Mouse (Mus musculus): ENCODE results near the gene Dnajc15. TPM values are rescaled to one million over a fixed set of nuclear protein-coding genes. Genes with fewer than 3 reads are reported as not detected.

The Dnajc15 gene
- polyA plus RNA-seq, 1 experiment from 2014 or later, result 84.6 TPM

DNA sequence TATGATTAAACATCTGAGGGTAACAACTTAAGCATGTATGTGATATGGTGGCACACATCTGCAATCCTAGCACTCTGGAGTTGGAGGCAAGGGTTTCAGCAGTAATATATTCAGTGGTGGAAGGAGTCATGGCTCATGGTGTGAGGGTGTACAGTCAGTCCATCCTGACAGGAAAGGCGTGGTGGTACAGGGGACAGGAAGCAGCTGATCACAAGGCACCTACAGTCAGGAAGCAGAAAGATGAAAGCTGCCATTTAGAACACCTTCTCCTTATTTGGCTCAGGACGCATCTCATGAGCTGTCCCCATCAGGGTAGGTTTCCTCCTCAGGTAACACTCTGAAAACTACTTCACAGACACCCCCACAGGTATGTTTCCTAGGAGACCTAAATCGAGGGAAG is 4.0 kb downstream of the Dnajc15 start:
- no peak overlapping the region for H3K4me3 ChIP-seq (replicated peaks; ENCODE audit: low read length)
- H3K4me1 ChIP-seq (ENCODE audit: control insufficient read depth, insufficient read depth, low read length), result no peaks in the 10 kb centered on the region; the same call in 1 of the 2 replicates
- H3K36me3 ChIP-seq (ENCODE audit: control insufficient read depth, insufficient read depth, low read length), result no peaks in the 10 kb centered on the region
- ATAC-seq (ENCODE audit: insufficient read depth, low FRiP score), result no peak
- H3K27ac ChIP-seq (ENCODE audit: low read length), result no peak overlapping the region
- no peaks in the 10 kb centered on the region for H3K9me3 ChIP-seq (replicated peaks; ENCODE audit: control insufficient read depth, low read length)
- H3K9ac ChIP-seq (ENCODE audit: low read length), result no peak overlapping the region
- H3K27me3 ChIP-seq (ENCODE audit: control insufficient read depth, insufficient read depth, low read length), result no peaks in the 10 kb centered on the region
- WGBS, result 84% methylated on average over 3 of the region's 3 CpGs
- H3K4me2 ChIP-seq (ENCODE audit: low read depth, low read length), result no peak overlapping the region

DNA sequence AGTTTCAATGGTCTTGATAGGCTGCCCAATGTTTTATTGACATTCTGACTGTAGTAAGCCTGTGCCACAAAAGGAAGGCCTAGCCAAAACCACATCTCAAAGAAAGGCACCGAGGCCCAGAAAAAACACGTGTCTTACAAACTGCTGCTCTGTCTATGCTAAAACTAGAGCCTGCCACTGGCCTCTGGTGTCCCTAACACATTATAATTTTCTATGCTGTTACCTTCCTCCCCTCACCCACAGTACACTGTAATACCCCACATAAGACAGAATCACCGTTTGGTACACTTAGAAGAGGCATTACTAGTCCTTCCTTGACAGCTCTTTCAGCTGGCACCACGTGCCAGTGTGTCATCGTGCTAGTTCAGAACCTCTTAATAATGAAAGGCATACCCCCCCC is 7.3 kb downstream of the Dnajc15 start:
- Histone ChIP-seq H3K9me3 (replicated peaks; ENCODE audit: control insufficient read depth, low read length) (no peaks in the 10 kb centered on the region), H3K4me2 (ENCODE audit: low read depth, low read length) (no peak overlapping the region), H3K27me3 (ENCODE audit: control insufficient read depth, insufficient read depth, low read length) (no peaks in the 10 kb centered on the region), H3K36me3 (ENCODE audit: control insufficient read depth, insufficient read depth, low read length) (no peaks in the 10 kb centered on the region), H3K4me1 (ENCODE audit: control insufficient read depth, insufficient read depth, low read length) (no peaks in the 10 kb centered on the region), H3K9ac (ENCODE audit: low read length) (no peak overlapping the region), H3K4me3 (replicated peaks; ENCODE audit: low read length) (no peak overlapping the region), H3K27ac (ENCODE audit: low read length) (no peak overlapping the region)
- no peak for ATAC-seq (ENCODE audit: insufficient read depth, low FRiP score)
- WGBS, result 84% methylated on average over 5 of the region's 5 CpGs

DNA sequence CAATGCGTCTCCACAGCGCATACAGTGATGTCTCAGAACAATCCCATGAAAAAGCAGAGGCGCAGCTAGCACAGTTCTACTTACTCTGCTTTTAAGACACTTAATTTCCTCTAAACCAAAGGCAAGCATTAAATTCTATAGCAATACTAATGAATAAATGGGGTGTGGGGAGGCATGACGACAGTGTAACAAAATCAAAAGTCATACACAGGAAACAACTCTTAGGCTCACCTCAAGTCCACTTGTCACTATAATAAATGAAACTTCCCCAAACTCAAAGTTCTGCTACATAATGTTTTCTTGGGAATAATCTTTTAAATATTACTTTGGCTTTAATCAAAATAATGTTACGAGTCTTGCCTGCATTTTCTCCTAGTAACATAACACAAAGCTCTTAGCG is 10.4 kb downstream of the Dnajc15 start:
- Histone ChIP-seq H3K9me3 (replicated peaks; ENCODE audit: control insufficient read depth, low read length) (no peaks in the 10 kb centered on the region), H3K4me3 (replicated peaks; ENCODE audit: low read length) (no peak overlapping the region), H3K4me2 (ENCODE audit: low read depth, low read length) (no peak overlapping the region), H3K27me3 (ENCODE audit: control insufficient read depth, insufficient read depth, low read length) (no peaks in the 10 kb centered on the region), H3K9ac (ENCODE audit: low read length) (no peak overlapping the region), H3K36me3 (ENCODE audit: control insufficient read depth, insufficient read depth, low read length) (no peaks in the 10 kb centered on the region), H3K27ac (ENCODE audit: low read length) (no peak overlapping the region), H3K4me1 (ENCODE audit: control insufficient read depth, insufficient read depth, low read length) (no peaks in the 10 kb centered on the region)
- WGBS, result 81% methylated on average over 6 of the region's 6 CpGs
- ATAC-seq (ENCODE audit: insufficient read depth, low FRiP score), result no peak

DNA sequence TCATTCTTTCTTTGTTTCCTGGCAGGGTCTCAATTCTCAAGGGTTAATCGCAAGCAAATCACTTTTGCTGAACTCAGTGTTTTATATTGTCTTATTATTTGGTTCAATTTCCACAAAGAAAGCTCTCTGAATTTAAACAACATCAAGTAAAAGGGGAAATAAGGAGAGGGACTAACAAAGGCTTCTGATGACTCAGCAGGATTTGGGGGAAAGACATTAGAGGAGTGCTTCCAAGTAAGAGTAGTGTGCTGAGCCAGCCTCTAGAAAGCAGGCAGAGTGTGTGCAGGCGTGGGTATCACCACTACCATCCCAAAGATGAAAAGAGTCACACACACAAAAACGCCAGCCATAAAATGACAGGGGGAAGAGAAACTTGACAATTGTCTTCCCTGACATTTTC is 10.9 kb downstream of the Dnajc15 start:
- Histone ChIP-seq H3K4me1 (ENCODE audit: control insufficient read depth, insufficient read depth, low read length) (no peaks in the 10 kb centered on the region), H3K27ac (ENCODE audit: low read length) (no peak overlapping the region), H3K4me3 (replicated peaks; ENCODE audit: low read length) (no peak overlapping the region), H3K27me3 (ENCODE audit: control insufficient read depth, insufficient read depth, low read length) (no peaks in the 10 kb centered on the region), H3K9ac (ENCODE audit: low read length) (no peak overlapping the region), H3K36me3 (ENCODE audit: control insufficient read depth, insufficient read depth, low read length) (no peaks in the 10 kb centered on the region), H3K4me2 (ENCODE audit: low read depth, low read length) (no peak overlapping the region), H3K9me3 (replicated peaks; ENCODE audit: control insufficient read depth, low read length) (no peaks in the 10 kb centered on the region)
- WGBS, result 65% methylated on average over 3 of the region's 3 CpGs
- ATAC-seq (ENCODE audit: insufficient read depth, low FRiP score), result no peak

DNA sequence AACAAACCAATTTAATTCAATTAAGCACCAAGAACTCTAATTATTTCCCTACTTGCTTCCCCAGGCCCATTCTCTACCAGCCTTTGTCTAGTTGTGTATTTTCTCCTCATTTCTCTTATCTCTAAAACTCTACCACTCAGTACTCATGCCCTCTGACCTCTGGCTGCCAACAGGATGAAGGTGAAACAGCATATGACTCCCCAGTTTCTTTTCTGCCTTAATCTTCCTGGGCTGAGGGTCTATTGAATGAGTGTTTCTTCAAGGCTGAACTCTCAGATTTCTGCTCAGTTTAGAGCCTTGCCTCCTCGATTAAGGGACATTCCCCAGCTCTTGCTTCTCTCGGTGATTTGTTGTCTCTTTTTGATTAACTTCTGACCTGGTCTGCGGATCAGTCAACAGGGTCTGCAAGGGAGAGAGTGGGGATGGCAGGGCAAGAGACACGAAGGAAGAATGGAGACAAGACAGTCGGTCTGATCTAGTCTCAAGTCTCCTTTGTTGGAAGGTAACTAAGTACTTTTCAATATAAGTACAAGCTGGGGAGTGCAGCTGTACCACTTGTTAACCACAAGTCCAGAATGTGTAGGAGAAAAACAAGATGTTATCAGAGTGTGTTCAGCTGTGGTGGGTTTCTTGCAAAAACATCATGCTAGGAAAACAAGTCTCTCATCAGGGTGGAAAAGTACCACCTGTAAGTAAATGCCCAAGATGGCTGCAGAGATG is 13.9 kb downstream of the Dnajc15 start:
- no peak overlapping the region for H3K4me3 ChIP-seq (replicated peaks; ENCODE audit: low read length)
- H3K4me1 ChIP-seq (ENCODE audit: control insufficient read depth, insufficient read depth, low read length), result no peaks in the 10 kb centered on the region
- ATAC-seq (ENCODE audit: insufficient read depth, low FRiP score), result no peak
- H3K4me2 ChIP-seq (ENCODE audit: low read depth, low read length), result no peak overlapping the region
- WGBS, result 41% methylated on average over 5 of the region's 5 CpGs
- no peak overlapping the region for H3K27ac ChIP-seq (ENCODE audit: low read length)
- H3K9ac ChIP-seq (ENCODE audit: low read length), result no peak overlapping the region
- H3K9me3 ChIP-seq (replicated peaks; ENCODE audit: control insufficient read depth, low read length), result no peaks in the 10 kb centered on the region
- no peaks in the 10 kb centered on the region for H3K36me3 ChIP-seq (ENCODE audit: control insufficient read depth, insufficient read depth, low read length)
- H3K27me3 ChIP-seq (ENCODE audit: control insufficient read depth, insufficient read depth, low read length), result no peaks in the 10 kb centered on the region

DNA sequence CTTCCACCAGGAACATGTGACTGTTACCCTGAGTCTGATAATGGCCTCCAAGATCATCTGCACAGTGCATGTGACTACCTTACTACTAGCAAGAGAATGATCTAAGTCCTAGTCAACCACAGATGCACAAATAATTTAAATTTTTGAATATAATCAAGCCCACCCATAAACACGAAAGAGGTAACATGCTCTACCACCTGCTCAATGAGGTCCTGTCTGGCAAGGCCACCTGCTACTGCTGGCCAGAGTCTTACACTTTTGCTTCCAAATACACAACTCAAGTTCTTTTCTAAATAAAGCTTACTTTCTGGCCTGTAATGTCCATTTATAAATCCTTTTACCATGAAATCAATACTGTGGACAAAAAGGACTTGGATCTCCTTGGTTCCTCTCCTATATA is 15.0 kb downstream of the Dnajc15 start:
- Histone ChIP-seq H3K4me2 (ENCODE audit: low read depth, low read length) (no peak overlapping the region), H3K9ac (ENCODE audit: low read length) (no peak overlapping the region), H3K27ac (ENCODE audit: low read length) (no peak overlapping the region), H3K9me3 (replicated peaks; ENCODE audit: control insufficient read depth, low read length) (no peaks in the 10 kb centered on the region), H3K4me3 (replicated peaks; ENCODE audit: low read length) (no peak overlapping the region), H3K27me3 (ENCODE audit: control insufficient read depth, insufficient read depth, low read length) (no peaks in the 10 kb centered on the region), H3K36me3 (ENCODE audit: control insufficient read depth, insufficient read depth, low read length) (no peaks in the 10 kb centered on the region), H3K4me1 (ENCODE audit: control insufficient read depth, insufficient read depth, low read length) (no peaks in the 10 kb centered on the region)
- no peak for ATAC-seq (ENCODE audit: insufficient read depth, low FRiP score)
- WGBS, result 78% methylated on average over 1 of the region's 1 CpGs

DNA sequence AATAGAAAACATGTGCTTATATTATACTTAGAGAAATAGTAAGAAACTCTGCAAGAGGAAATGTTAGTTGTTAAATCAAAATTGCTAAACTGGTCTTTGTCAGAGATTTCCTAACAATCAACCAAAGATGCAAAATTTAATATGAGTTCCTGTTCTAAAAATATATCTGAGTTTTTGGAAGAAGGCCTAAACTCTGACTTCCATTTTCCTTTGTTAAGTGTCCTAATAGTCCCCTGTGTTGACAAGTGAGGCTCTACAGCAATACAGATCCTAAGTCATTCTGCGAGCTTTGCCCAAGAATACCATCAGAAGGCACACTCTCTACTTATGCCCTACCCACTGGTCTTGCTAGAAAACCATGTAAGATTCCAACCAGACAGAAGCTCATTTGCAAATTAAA is 21.0 kb downstream of the Dnajc15 start:
- H3K9ac ChIP-seq (ENCODE audit: low read length), result no peak overlapping the region
- H3K27ac ChIP-seq (ENCODE audit: low read length), result no peak overlapping the region
- no peaks in the 10 kb centered on the region for H3K27me3 ChIP-seq (ENCODE audit: control insufficient read depth, insufficient read depth, low read length)
- H3K36me3 ChIP-seq (ENCODE audit: control insufficient read depth, insufficient read depth, low read length), result no peaks in the 10 kb centered on the region
- no peak for ATAC-seq (ENCODE audit: insufficient read depth, low FRiP score)
- WGBS, result 65% methylated on average over 1 of the region's 1 CpGs
- no peak overlapping the region for H3K4me3 ChIP-seq (replicated peaks; ENCODE audit: low read length)
- H3K4me1 ChIP-seq (ENCODE audit: control insufficient read depth, insufficient read depth, low read length), result no peaks in the 10 kb centered on the region
- H3K4me2 ChIP-seq (ENCODE audit: low read depth, low read length), result no peak overlapping the region
- no peaks in the 10 kb centered on the region for H3K9me3 ChIP-seq (replicated peaks; ENCODE audit: control insufficient read depth, low read length)

DNA sequence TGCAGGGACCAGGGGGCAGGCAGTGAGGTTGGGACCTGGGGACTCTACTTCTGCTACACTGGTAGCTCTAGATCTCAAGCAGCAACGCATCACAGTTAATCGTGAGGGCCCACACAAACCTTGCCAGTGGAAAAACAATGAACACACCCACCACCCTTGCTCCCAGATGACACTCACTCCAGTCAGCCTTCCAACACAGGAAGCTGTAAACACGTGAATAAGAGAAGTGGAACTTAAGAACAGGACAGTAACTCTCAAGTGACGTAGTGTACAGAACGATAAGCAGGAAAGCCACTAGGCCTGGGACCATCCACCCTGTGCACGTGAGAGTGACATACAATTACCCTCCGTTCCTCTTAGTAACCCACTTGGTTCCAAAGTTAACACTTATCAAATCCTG is 25.1 kb downstream of the Dnajc15 start:
- H3K4me2 ChIP-seq (ENCODE audit: low read depth, low read length), result no peak overlapping the region
- no peak for ATAC-seq (ENCODE audit: insufficient read depth, low FRiP score)
- WGBS, result 80% methylated on average over 7 of the region's 7 CpGs
- no peaks in the 10 kb centered on the region for H3K4me1 ChIP-seq (ENCODE audit: control insufficient read depth, insufficient read depth, low read length)
- no peaks in the 10 kb centered on the region for H3K9me3 ChIP-seq (replicated peaks; ENCODE audit: control insufficient read depth, low read length)
- H3K4me3 ChIP-seq (replicated peaks; ENCODE audit: low read length), result no peak overlapping the region
- H3K27me3 ChIP-seq (ENCODE audit: control insufficient read depth, insufficient read depth, low read length), result no peaks in the 10 kb centered on the region
- no peak overlapping the region for H3K27ac ChIP-seq (ENCODE audit: low read length)
- H3K9ac ChIP-seq (ENCODE audit: low read length), result no peak overlapping the region
- no peaks in the 10 kb centered on the region for H3K36me3 ChIP-seq (ENCODE audit: control insufficient read depth, insufficient read depth, low read length)

DNA sequence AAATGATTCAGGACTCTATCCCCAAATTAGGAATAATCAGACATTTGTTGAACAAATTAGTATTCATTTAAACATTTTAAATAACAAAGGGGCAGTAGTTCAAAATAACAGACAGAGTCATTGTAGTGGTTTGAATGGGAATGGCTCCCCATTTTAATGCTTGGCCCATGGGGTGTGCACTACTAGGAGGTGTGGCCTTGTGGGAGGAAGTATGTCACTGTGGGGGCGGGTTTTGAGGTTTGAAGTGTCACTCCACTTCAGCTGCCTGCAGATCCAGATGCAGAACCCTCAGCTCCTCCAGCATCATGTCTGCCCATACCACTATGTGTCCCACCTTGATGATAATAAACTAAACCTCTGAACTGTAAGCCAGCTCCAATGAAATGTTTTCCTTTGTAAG is 26.6 kb downstream of the Dnajc15 start:
- no peak overlapping the region for H3K27ac ChIP-seq (ENCODE audit: low read length)
- no peak overlapping the region for H3K4me3 ChIP-seq (replicated peaks; ENCODE audit: low read length)
- H3K36me3 ChIP-seq (ENCODE audit: control insufficient read depth, insufficient read depth, low read length), result no peaks in the 10 kb centered on the region
- no peaks in the 10 kb centered on the region for H3K27me3 ChIP-seq (ENCODE audit: control insufficient read depth, insufficient read depth, low read length)
- WGBS, result 88% methylated on average over 1 of the region's 1 CpGs
- ATAC-seq (ENCODE audit: insufficient read depth, low FRiP score), result no peak
- H3K4me1 ChIP-seq (ENCODE audit: control insufficient read depth, insufficient read depth, low read length), result no peaks in the 10 kb centered on the region
- H3K9ac ChIP-seq (ENCODE audit: low read length), result no peak overlapping the region
- H3K9me3 ChIP-seq (replicated peaks; ENCODE audit: control insufficient read depth, low read length), result no peaks in the 10 kb centered on the region
- H3K4me2 ChIP-seq (ENCODE audit: low read depth, low read length), result no peak overlapping the region
